Mouse (Mus musculus) midbrain, postnatal 0 days (tissue): ENCODE measurements around the gene Cdh13. TPM values are rescaled to one million over a fixed set of nuclear protein-coding genes. Genes with fewer than 3 reads are reported as not detected.

ENCODE experiments used
- ATAC-seq: fragments of 200-750 bp; cut with Nextera tagmentation; 2 replicates; pipeline ENCODE4 v1.8.0; 2017; ENCODE audit warnings: moderate number of reproducible peaks, mild to moderate bottlenecking, moderate TSS enrichment, moderate library complexity; ENCODE audit not compliant: low FRiP score
- DNase-seq: peaks from one replicate; pipeline ENCODE4 v3.0.0-alpha.2; 2015; ENCODE audit warnings: low spot score
- H3K27ac ChIP-seq: fragments of 300-500 bp; sonication (generic); 2 replicates; pipeline ENCODE4 v1.5.1; 2014; ENCODE audit warnings: low read depth, mild to moderate bottlenecking, low read length, mixed read lengths
- H3K27me3 ChIP-seq: fragments of 300-500 bp; sonication (generic); 2 replicates; pipeline ENCODE4 v1.6.1; 2014; ENCODE audit warnings: low read length, control low read depth, mixed read lengths; ENCODE audit not compliant: insufficient read depth
- H3K36me3 ChIP-seq: fragments of 300-500 bp; sonication (generic); 2 replicates; pipeline ENCODE4 v1.6.1; 2014; ENCODE audit warnings: low read length, control low read depth, mixed read lengths; ENCODE audit not compliant: insufficient read depth
- H3K4me1 ChIP-seq: fragments of 300-500 bp; sonication (generic); 2 replicates; pipeline ENCODE4 v1.6.1; 2014; ENCODE audit warnings: mild to moderate bottlenecking, control low read depth, antibody characterized with exemption, low read length, mixed read lengths; ENCODE audit not compliant: insufficient read depth
- H3K4me2 ChIP-seq: fragments of 300-500 bp; sonication (generic); 2 replicates; pipeline ENCODE4 v1.6.1; 2014; ENCODE audit warnings: low read depth, mild to moderate bottlenecking, low read length, mixed read lengths; ENCODE audit not compliant: poor library complexity, severe bottlenecking
- H3K4me3 ChIP-seq: fragments of 300-500 bp; sonication (generic); 2 replicates; pipeline ENCODE4 v1.5.1; 2014; ENCODE audit warnings: low read depth, mild to moderate bottlenecking, low read length, moderate library complexity
- H3K9ac ChIP-seq: fragments of 300-500 bp; sonication (generic); replicated peaks from 2 replicates; pipeline ENCODE4 v1.6.1; 2014; ENCODE audit warnings: mild to moderate bottlenecking, low read length, moderate library complexity, mixed read lengths; ENCODE audit not compliant: poor library complexity, severe bottlenecking
- H3K9me3 ChIP-seq: fragments of 300-500 bp; sonication (generic); 2 replicates; pipeline ENCODE4 v1.6.1; 2016; ENCODE audit warnings: low read length, control low read depth
- CTCF ChIP-seq: IDR thresholded peaks from 2 replicates; pipeline ENCODE4 v1.5.1; 2016; ENCODE audit warnings: antibody characterized with exemption, mild to moderate bottlenecking
- WGBS: fragments of 180-500 bp; shearing (Covaris S2); extraction: QIAGEN DNeasy Blood & Tissue Kit; methylation state at CpG from one replicate; pipeline ENCODE4 v1.1.7; 2014; 5-methylcytosine and 5-hydroxymethylcytosine counted together
- polyA plus RNA-seq: library from polyadenylated mRNA; unstranded; fragments of >200 nt; fragmentation: Nextera tagmentation; extraction: Ambion mirVana; gene quantifications from 2 replicates; pipeline ENCODE4 v1.2.1, GENCODE M21; 2015
- total RNA-seq: library from RNA; depleted of rRNA; stranded (reverse); fragments of >200 nt; gene quantifications from 2 replicates; pipeline ENCODE4 v1.2.3, GENCODE M21; 2014

Gene Cdh13
- total and polyA plus RNA-seq, 2 experiments from 2014 or later = 199 to 203 TPM

- TF ChIP-seq CTCF = no peak
- Histone ChIP-seq H3K4me3 (no peak overlapping the region), H3K9ac (no peak overlapping the region), H3K36me3 (no peaks in the 10 kb centered on the region), H3K27me3 (no peaks in the 10 kb centered on the region), H3K4me1 (peaks cover 5% of the 10 kb centered on the region; the same call in 1 of the 2 replicates), H3K9me3 (no peaks in the 10 kb centered on the region), H3K4me2 (no peak overlapping the region), H3K27ac (no peak overlapping the region)
- ATAC-seq = no peak
- 86% methylated on average over 3 of the region's 3 CpGs for WGBS
- no peak for DNase-seq
These were observed 150.1 kb downstream of the Cdh13 start for GRCm38 (mm10) chr8:118433553-118434180.

GRCm38 (mm10) chr8:118436751-118437150 lies 153.2 kb downstream of the Cdh13 start:
- no peak overlapping the region for H3K27ac ChIP-seq
- no peak overlapping the region for H3K4me3 ChIP-seq
- DNase-seq = no peak
- no peaks in the 10 kb centered on the region for H3K27me3 ChIP-seq
- ATAC-seq = no peak
- no peaks in the 10 kb centered on the region for H3K9me3 ChIP-seq
- 71% methylated on average over 5 of the region's 5 CpGs for WGBS
- H3K4me2 ChIP-seq = no peak overlapping the region
- peaks cover 5% of the 10 kb centered on the region; the same call in 1 of the 2 replicates for H3K4me1 ChIP-seq
- H3K36me3 ChIP-seq = no peaks in the 10 kb centered on the region
- no peak for TF ChIP-seq CTCF
- no peak overlapping the region for H3K9ac ChIP-seq

DNA sequence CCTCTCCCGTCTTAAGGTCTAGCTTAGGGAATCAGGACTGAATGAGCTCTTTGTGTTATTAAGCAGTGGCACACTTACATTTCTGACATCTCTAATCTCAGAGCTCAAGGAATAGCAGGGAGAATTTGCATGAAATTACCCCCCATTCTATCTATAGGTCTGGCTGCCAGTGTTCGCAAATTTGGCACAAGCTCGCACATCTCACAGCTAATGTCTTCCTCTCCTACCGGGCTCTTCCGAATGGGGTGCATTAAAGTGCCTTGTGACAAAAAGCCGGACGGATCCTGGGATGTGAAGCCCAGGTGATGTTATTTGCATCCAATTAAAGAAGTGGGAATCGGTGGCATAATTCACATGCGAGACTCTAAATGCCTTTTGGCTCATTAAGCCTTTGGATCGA lies 153.6 kb downstream of the Cdh13 start:
- no peak for TF ChIP-seq CTCF
- Histone ChIP-seq H3K4me3 (no peak overlapping the region), H3K36me3 (no peaks in the 10 kb centered on the region), H3K9me3 (no peaks in the 10 kb centered on the region), H3K9ac (no peak overlapping the region), H3K4me2 (no peak overlapping the region), H3K27ac (no peak overlapping the region), H3K27me3 (no peaks in the 10 kb centered on the region), H3K4me1 (0 out of 2 replicates have a peak, but pooled peaks cover 3% of the 10 kb centered on the region)
- ATAC-seq = no peak
- DNase-seq = no peak
- 37% methylated on average over 10 of the region's 10 CpGs for WGBS

GRCm38 (mm10) chr8:118437874-118438273 lies 154.3 kb downstream of the Cdh13 start:
- no peaks in the 10 kb centered on the region for H3K9me3 ChIP-seq
- H3K9ac ChIP-seq = no peak overlapping the region
- no peaks in the 10 kb centered on the region for H3K36me3 ChIP-seq
- no peak for ATAC-seq
- no peak overlapping the region for H3K4me2 ChIP-seq
- H3K4me3 ChIP-seq = no peak overlapping the region
- H3K27me3 ChIP-seq = no peaks in the 10 kb centered on the region
- 0 out of 2 replicates have a peak, but pooled peaks cover 3% of the 10 kb centered on the region for H3K4me1 ChIP-seq
- no peak overlapping the region for H3K27ac ChIP-seq
- WGBS = 35% methylated on average over 3 of the region's 3 CpGs
- DNase-seq = peak; percentile 29
- no peak for TF ChIP-seq CTCF

- Histone ChIP-seq H3K27me3 (no peaks in the 10 kb centered on the region), H3K9ac (no peak overlapping the region), H3K36me3 (no peaks in the 10 kb centered on the region), H3K4me3 (no peak overlapping the region), H3K9me3 (no peaks in the 10 kb centered on the region), H3K4me2 (no peak overlapping the region), H3K27ac (no peak overlapping the region), H3K4me1 (0 out of 2 replicates have a peak, but pooled peaks cover 3% of the 10 kb centered on the region)
- DNase-seq (peak; percentile 70), ATAC-seq (no peak; the same call in 1 of the 2 replicates)
- no peak for TF ChIP-seq CTCF
- WGBS = 34% methylated on average over 5 of the region's 5 CpGs
These were observed 156.3 kb downstream of the Cdh13 start for GRCm38 (mm10) chr8:118439857-118440256.

GRCm38 (mm10) chr8:118443361-118443760 lies 159.8 kb downstream of the Cdh13 start:
- Histone ChIP-seq H3K4me1 (no peaks in the 10 kb centered on the region), H3K4me2 (no peak overlapping the region), H3K36me3 (no peaks in the 10 kb centered on the region), H3K4me3 (no peak overlapping the region), H3K27me3 (no peaks in the 10 kb centered on the region), H3K27ac (no peak overlapping the region), H3K9me3 (no peaks in the 10 kb centered on the region), H3K9ac (no peak overlapping the region)
- no peak for ATAC-seq
- WGBS = 48% methylated on average over 3 of the region's 3 CpGs
- TF ChIP-seq CTCF = peak; percentile 68
- DNase-seq = no peak
